Mouse (Mus musculus): ENCODE results near the gene Ifne. TPM values are rescaled to one million over a fixed set of nuclear protein-coding genes. Genes with fewer than 3 reads are reported as not detected.

Ifne gene
- not detected in 2 replicates for polyA plus RNA-seq (2015; fragmentation: Nextera tagmentation; extraction: Ambion mirVana)

DNA sequence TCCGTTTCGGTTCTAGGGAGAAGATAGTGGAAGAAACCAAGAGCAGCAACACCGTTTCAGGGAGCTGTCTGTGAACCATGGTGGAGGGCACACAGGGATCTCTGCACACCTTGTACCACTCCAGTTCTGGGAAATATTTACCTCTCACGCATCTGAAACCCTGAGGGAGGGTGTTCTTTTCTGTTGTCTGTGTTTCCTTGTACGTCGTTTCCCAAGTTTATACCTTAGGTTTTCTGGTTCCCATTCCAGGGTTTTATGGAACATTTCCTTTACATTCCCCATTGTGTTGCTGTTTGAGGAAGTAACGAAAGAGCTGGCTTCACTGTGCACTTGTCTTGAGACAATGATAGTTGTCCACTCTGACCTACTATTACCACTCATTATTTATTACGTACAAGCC is at the start of gene Ifne:
Gene Ifne (minus strand): TSS at position 101 of the 400 bp plus-strand sequence.
- Histone ChIP-seq H3K9me3 (no peaks in the 10 kb centered on the region), H3K4me1 (no peaks in the 10 kb centered on the region), H3K4me3 (no peak within 1 kb of the TSS), H3K4me2 (no peak within 1 kb of the TSS), H3K36me3 (no peaks in the 10 kb centered on the region), H3K9ac (no peak within 1 kb of the TSS), H3K27me3 (replicated peaks) (no peaks in the 10 kb centered on the region), H3K27ac (replicated peaks) (no peak within 1 kb of the TSS)
- no peak for ATAC-seq (ENCODE audit: extremely low read depth, insufficient number of reproducible peaks, low FRiP score, low TSS enrichment)
- 81% methylated on average over 8 of the region's 8 CpGs for WGBS

DNA sequence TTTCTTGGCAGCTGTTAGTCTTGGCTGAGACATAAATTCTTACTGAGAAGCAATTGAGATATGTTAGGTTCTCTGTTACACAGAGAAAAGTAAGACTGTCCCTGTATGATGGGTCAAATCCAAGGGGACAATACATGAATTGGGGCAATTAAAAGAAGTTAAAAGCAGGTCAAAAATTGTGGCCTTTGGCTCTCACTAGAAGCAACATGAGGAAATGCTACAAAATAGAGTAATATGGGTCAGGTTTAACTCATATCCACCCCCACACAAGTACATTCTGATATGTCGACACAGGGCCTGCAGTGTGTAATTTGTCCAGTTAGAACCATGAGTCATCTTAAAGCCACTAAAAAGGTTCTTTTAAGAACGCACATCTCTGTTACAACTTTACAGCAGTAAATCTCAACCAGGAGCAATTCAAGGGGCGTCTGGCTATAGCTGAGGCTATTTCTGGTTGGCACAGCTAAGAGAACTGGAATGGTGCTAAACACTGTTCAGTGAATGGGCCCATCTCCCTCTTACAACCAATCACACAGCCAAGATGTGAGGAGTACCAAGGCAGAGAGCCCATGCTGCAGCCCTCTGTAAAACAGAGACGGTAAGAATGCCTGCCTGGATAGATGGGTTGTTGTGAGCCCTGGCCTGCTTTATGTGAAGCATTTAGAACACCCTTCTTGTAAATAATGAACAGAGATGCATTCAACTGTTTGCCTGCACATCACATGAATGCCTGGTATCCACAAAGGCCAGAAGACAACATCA is 48.5 kb upstream of the Ifne start:
- Histone ChIP-seq H3K9ac (no peak overlapping the region), H3K36me3 (peaks cover 7% of the 10 kb centered on the region; the same call in 1 of the 2 replicates), H3K27me3 (replicated peaks) (no peaks in the 10 kb centered on the region), H3K4me3 (no peak overlapping the region), H3K4me2 (no peak overlapping the region), H3K27ac (replicated peaks) (peak overlapping the region; percentile 77), H3K9me3 (0 out of 2 replicates have a peak, but pooled peaks cover 5% of the 10 kb centered on the region), H3K4me1 (peaks cover 23% of the 10 kb centered on the region)
- ATAC-seq (ENCODE audit: extremely low read depth, insufficient number of reproducible peaks, low FRiP score, low TSS enrichment), result no peak
- WGBS, result 26% methylated on average over 4 of the region's 4 CpGs

DNA sequence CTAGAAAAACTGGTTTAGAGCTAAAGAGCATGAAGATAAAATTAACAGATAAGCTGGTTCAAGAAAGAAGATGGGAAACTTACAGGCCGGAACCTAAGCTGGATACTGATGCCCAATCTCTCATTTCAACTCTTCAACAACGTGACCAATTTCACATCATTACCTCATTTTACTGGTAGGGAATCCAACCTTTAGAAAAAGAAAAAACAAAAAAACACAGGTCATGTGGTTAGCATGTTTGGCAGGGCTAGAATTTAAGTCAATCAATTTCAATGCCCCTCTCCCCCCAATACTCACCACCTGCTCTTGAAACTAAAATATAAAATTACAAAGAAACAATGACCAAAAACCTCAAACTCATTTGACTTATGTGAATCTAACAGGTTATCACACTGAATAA is 47.8 kb upstream of the Ifne start:
- Histone ChIP-seq H3K9me3 (0 out of 2 replicates have a peak, but pooled peaks cover 5% of the 10 kb centered on the region), H3K4me1 (peaks cover 23% of the 10 kb centered on the region), H3K27ac (replicated peaks) (peak overlapping the region; percentile 64; the same call in 1 of the 2 replicates), H3K9ac (no peak overlapping the region), H3K36me3 (peaks cover 7% of the 10 kb centered on the region; the same call in 1 of the 2 replicates), H3K4me2 (no peak overlapping the region), H3K4me3 (no peak overlapping the region), H3K27me3 (replicated peaks) (no peaks in the 10 kb centered on the region)
- ATAC-seq (ENCODE audit: extremely low read depth, insufficient number of reproducible peaks, low FRiP score, low TSS enrichment), result no peak
- 74% methylated on average over 2 of the region's 2 CpGs for WGBS

DNA sequence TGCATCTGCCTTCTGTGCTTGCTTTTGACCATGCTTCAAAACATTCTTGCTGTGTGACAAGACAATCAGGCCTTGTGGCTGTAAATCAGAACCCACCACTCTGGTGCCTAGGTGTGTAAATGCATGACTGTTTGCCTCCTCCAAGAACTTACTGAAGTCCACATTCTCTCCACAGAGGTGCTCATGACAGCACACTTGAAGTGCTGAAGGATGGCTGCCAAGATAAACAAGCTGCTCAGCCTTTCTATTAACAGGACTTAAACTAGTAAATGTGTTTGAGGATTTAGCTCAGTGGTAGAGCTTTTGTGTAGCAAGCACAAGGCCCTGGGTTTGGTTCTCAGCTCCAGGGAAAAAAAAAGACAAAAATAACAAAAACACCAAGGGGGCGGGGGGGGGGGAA is 46.6 kb upstream of the Ifne start:
- Histone ChIP-seq H3K27me3 (replicated peaks) (no peaks in the 10 kb centered on the region), H3K4me2 (no peak overlapping the region), H3K9me3 (0 out of 2 replicates have a peak, but pooled peaks cover 5% of the 10 kb centered on the region), H3K27ac (replicated peaks) (peak overlapping the region; percentile 51; the same call in 1 of the 2 replicates), H3K9ac (no peak overlapping the region), H3K4me1 (peaks cover 23% of the 10 kb centered on the region), H3K36me3 (peaks cover 7% of the 10 kb centered on the region; the same call in 1 of the 2 replicates), H3K4me3 (no peak overlapping the region)
- no peak for ATAC-seq (ENCODE audit: extremely low read depth, insufficient number of reproducible peaks, low FRiP score, low TSS enrichment)
- 75% methylated on average over 1 of the region's 1 CpGs for WGBS

DNA sequence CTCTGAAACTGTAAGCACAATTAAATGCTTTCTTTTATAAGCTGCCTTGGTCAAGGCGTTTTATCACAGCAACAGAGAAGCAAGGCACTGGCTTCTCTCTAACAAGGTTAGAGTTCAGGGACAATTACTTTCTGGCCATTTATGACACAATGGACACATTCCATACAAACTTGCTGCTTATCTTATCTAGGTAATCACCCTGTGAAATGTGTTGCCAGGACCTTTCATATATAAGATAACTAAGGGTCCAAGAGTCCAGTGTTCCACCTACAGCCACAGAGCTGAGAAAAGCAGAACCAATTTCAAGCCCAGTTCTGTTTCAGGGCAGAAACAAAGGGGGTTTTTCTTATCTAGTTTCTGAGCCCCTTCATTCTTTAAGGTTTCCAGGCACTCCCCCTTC is 46.1 kb upstream of the Ifne start:
- Histone ChIP-seq H3K4me2 (no peak overlapping the region), H3K9me3 (0 out of 2 replicates have a peak, but pooled peaks cover 5% of the 10 kb centered on the region), H3K36me3 (peaks cover 7% of the 10 kb centered on the region; the same call in 1 of the 2 replicates), H3K9ac (no peak overlapping the region), H3K27me3 (replicated peaks) (no peaks in the 10 kb centered on the region), H3K4me1 (peaks cover 23% of the 10 kb centered on the region), H3K4me3 (no peak overlapping the region), H3K27ac (replicated peaks) (peak overlapping the region; percentile 51; the same call in 1 of the 2 replicates)
- WGBS, result 68% methylated on average over 1 of the region's 1 CpGs
- ATAC-seq (ENCODE audit: extremely low read depth, insufficient number of reproducible peaks, low FRiP score, low TSS enrichment), result no peak

DNA sequence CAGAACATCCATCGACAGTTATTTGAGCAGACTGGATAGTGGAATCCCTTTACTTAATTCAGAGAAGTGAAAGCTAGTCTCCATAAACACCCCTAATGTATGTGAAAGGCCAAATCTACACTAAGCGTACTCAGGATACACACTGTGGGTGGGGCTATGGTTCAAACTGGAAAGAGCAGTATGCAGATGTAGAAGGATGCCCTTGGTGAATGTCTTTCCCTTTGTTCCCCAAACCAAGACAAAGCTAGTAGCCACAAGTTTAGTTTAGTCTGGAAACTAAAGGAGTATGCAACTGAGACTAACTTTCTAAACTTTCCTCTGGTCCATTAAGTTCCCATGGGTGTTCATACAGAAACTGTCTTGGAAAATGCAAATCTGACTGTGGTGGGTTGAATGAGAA is 45.5 kb upstream of the Ifne start:
- Histone ChIP-seq H3K9ac (no peak overlapping the region), H3K4me1 (peaks cover 23% of the 10 kb centered on the region), H3K27ac (replicated peaks) (no peak overlapping the region), H3K36me3 (peaks cover 7% of the 10 kb centered on the region; the same call in 1 of the 2 replicates), H3K27me3 (replicated peaks) (no peaks in the 10 kb centered on the region), H3K4me3 (no peak overlapping the region), H3K9me3 (0 out of 2 replicates have a peak, but pooled peaks cover 5% of the 10 kb centered on the region), H3K4me2 (no peak overlapping the region)
- no peak for ATAC-seq (ENCODE audit: extremely low read depth, insufficient number of reproducible peaks, low FRiP score, low TSS enrichment)
- 84% methylated on average over 2 of the region's 2 CpGs for WGBS

DNA sequence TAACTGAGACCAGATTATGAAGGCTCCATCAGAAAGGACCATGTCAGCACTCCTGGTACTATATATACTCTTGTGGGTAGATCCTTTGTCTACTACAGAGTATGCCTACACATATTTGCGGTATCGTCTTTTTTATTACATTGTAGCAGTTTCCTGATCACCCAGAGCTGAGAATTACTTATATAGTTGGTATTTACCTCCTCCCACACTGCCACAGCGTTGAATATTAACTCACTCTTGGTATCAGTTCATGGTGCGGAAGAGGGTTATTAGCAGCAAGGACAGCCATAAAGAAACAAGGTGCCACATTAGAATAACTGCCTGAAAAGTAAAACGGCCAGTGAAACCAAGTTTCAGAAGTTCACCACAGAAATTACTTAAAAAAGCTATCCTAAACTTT is 41.3 kb upstream of the Ifne start:
- no peak overlapping the region for H3K27ac ChIP-seq (replicated peaks)
- ATAC-seq (ENCODE audit: extremely low read depth, insufficient number of reproducible peaks, low FRiP score, low TSS enrichment), result no peak
- H3K4me1 ChIP-seq, result peaks cover 4% of the 10 kb centered on the region; the same call in 1 of the 2 replicates
- H3K9me3 ChIP-seq, result 0 out of 2 replicates have a peak, but pooled peaks cover 5% of the 10 kb centered on the region
- WGBS, result 81% methylated on average over 5 of the region's 5 CpGs
- H3K4me3 ChIP-seq, result no peak overlapping the region
- H3K4me2 ChIP-seq, result no peak overlapping the region
- peaks cover 7% of the 10 kb centered on the region; the same call in 1 of the 2 replicates for H3K36me3 ChIP-seq
- no peaks in the 10 kb centered on the region for H3K27me3 ChIP-seq (replicated peaks)
- H3K9ac ChIP-seq, result no peak overlapping the region

DNA sequence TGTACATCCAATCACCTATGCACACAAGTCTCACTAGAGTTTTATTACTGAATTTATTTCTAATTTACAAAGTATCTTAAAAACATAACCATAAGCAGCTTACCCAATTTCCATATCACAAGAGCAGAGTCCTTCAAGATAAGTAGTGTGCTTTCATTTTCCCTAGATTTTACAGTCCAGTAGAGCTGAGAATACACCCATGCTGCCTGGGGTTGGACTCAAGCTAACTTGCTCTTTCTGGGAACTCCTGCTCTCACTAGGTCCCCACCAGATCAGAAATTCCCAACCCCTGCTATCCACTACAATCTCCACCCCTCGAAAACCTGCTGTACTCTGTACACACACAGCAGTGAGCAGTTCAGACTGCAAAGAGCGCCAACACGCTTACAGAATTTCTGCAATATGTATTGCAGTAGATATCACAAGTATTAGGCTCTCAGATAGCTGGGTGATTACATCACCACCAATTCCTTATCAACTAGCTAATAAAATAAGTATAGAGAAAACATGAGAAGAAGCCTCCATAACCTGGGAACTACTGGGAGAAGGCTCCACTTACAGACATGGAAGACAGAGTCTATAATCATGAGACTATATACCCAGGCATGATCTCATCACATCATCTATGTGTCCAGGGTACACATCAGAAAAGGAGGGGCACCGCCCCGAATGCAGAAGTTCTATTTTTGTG is 37.9 kb upstream of the Ifne start:
- H3K4me1 ChIP-seq, result peaks cover 4% of the 10 kb centered on the region; the same call in 1 of the 2 replicates
- ATAC-seq (ENCODE audit: extremely low read depth, insufficient number of reproducible peaks, low FRiP score, low TSS enrichment), result no peak

DNA sequence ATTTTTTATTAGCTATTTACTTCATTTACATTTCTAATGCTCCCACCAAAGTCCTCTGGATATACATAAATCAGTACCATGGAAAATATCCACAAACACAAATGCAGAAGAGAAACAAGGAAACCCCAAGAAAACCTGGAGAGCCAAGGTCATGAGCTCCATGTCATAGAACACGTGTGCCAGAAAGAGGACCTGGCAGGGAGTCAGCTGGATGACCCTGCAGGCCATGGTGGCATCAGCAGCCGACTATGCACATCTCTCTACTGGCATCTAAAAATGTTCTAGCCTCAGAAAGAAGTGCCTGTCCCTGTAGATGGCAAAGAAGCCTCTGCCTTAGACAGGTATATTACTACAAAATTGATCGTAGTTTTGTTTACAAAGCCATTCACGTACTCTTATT is 36.3 kb upstream of the Ifne start:
- Histone ChIP-seq H3K9ac (no peak overlapping the region), H3K4me3 (no peak overlapping the region), H3K36me3 (no peaks in the 10 kb centered on the region), H3K27me3 (replicated peaks) (no peaks in the 10 kb centered on the region), H3K27ac (replicated peaks) (no peak overlapping the region), H3K4me2 (no peak overlapping the region), H3K4me1 (peaks cover 4% of the 10 kb centered on the region; the same call in 1 of the 2 replicates), H3K9me3 (no peaks in the 10 kb centered on the region)
- no peak for ATAC-seq (ENCODE audit: extremely low read depth, insufficient number of reproducible peaks, low FRiP score, low TSS enrichment)
- 70% methylated on average over 4 of the region's 4 CpGs for WGBS

More for the DNA sequence above, 37.9 kb upstream of the Ifne start:
- WGBS, result 78% methylated on average over 5 of the region's 5 CpGs
- Histone ChIP-seq H3K4me3 (no peak overlapping the region), H3K4me2 (no peak overlapping the region), H3K36me3 (no peaks in the 10 kb centered on the region), H3K27me3 (replicated peaks) (no peaks in the 10 kb centered on the region), H3K9me3 (no peaks in the 10 kb centered on the region), H3K9ac (no peak overlapping the region), H3K27ac (replicated peaks) (no peak overlapping the region)

DNA sequence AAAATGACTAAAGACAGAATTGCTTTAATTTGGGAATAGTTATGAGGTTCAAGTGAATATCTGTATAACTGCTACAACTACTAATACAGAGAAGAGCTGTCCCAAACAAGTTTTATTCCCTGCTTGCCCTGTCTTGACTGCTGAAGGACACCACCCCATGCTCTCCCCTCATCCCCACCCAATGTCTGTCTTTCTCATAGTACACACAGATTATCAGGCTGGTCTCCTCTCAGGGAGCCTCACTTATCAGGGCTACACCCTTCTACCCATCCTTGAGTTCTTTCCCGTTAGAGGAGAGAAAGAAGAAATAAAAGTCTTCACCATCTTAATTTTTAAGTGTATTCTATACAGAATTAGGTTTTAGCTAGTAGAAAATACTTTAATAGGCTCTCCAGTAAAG is 34.0 kb upstream of the Ifne start:
- WGBS, result 45% methylated on average over 1 of the region's 1 CpGs
- Histone ChIP-seq H3K9me3 (no peaks in the 10 kb centered on the region), H3K4me2 (no peak overlapping the region), H3K27ac (replicated peaks) (no peak overlapping the region), H3K27me3 (replicated peaks) (no peaks in the 10 kb centered on the region), H3K4me1 (peaks cover 4% of the 10 kb centered on the region; the same call in 1 of the 2 replicates), H3K36me3 (no peaks in the 10 kb centered on the region), H3K9ac (no peak overlapping the region), H3K4me3 (no peak overlapping the region)
- no peak for ATAC-seq (ENCODE audit: extremely low read depth, insufficient number of reproducible peaks, low FRiP score, low TSS enrichment)

DNA sequence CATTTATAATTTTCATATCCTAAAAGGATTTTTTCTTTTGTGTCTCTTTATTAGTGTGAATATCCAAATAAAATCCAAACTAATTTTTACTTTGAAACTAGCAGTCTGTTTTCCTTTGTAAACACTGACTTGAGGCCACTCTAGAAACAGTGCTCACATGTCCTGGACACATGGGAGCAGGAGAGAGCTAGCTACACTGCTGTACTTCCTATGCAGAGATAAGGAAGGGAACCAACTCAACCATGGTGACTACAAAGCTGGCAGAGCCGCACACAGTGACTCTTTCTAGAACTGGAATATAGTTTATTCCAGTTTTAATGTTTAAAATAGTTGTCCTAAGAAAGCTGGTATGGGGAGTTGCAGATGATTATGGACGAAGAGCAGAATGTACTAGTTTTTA is 32.9 kb upstream of the Ifne start:
- Histone ChIP-seq H3K4me1 (peaks cover 2% of the 10 kb centered on the region; the same call in 1 of the 2 replicates), H3K4me3 (no peak overlapping the region), H3K9ac (no peak overlapping the region), H3K27ac (replicated peaks) (no peak overlapping the region), H3K9me3 (no peaks in the 10 kb centered on the region), H3K4me2 (no peak overlapping the region), H3K27me3 (replicated peaks) (no peaks in the 10 kb centered on the region), H3K36me3 (no peaks in the 10 kb centered on the region)
- 63% methylated on average over 2 of the region's 2 CpGs for WGBS
- ATAC-seq (ENCODE audit: extremely low read depth, insufficient number of reproducible peaks, low FRiP score, low TSS enrichment), result no peak

Measured in heart, embryonic 13.5 days (tissue).